7 mouse cellular contexts compared by ENCODE assay signal in genomic region chr1:171064491-171065242, GRCm38 (mm10). TPM values are rescaled to one million over a fixed set of nuclear protein-coding genes. Genes with fewer than 3 reads are reported as not detected.
A peak's percentile ranks its signal among the peaks of the same experiment; 100 is the strongest.
DNase-seq lines count a peak whose midpoint lies in the region; ATAC-seq and TF ChIP-seq lines count a peak whose summit lies in the region.
"Not testable (repeated sequence)": the region's sequence is repeated elsewhere in the genome, so short reads cannot be mapped to it uniquely, and the experiment has no call there.

TSS of gene Fcgr3 (minus strand) at chr1:171064935.

- not testable (repeated sequence) for H3K4me1 ChIP-seq in embryonic facial prominence, embryonic 13.5 days; kidney, adult 2 months (ENCODE audit: control insufficient read depth, insufficient read depth, low read length); limb, embryonic 12.5 days (replicated peaks); midbrain, embryonic 13.5 days (replicated peaks); small intestine, adult 2 months (ENCODE audit: control insufficient read depth, insufficient read depth, insufficient read length, low read length)

- peak within 1 kb of the TSS; percentile 55 for H3K4me2 ChIP-seq in embryonic facial prominence, embryonic 13.5 days
- peak within 1 kb of the TSS; percentile 53 for H3K4me2 ChIP-seq in limb, embryonic 12.5 days
- H3K4me2 ChIP-seq in midbrain, embryonic 13.5 days (replicated peaks): peak within 1 kb of the TSS; percentile 48

- peak; percentile 81 to 93 for DNase-seq in adrenal gland, postnatal 4 days (ENCODE audit: low spot score in 2 of 2)
- DNase-seq in heart, adult 18-20 months: peak; percentile 86 to 89
- peak; percentile 85 for DNase-seq in kidney, adult 2 months

- WGBS in embryonic facial prominence, embryonic 13.5 days: 2% methylated on average over 43 of the region's 75 CpGs
- 1% methylated on average over 46 of the region's 75 CpGs for WGBS in kidney, adult 2 months
- 1% methylated on average over 44 of the region's 75 CpGs for WGBS in limb, embryonic 12.5 days
- 1% methylated on average over 45 of the region's 75 CpGs for WGBS in midbrain, embryonic 13.5 days
- 2% methylated on average over 44 of the region's 75 CpGs for WGBS in small intestine, adult 2 months

- TF ChIP-seq CTCF in kidney, adult 2 months (conservative IDR thresholded peaks at IDR 0.05; ENCODE audit: insufficient read depth, insufficient read length, low read depth, low read length): 0 out of 2 replicates have a peak, but pooled peaks have one; percentile 16
- TF ChIP-seq CTCF in small intestine, adult 2 months (IDR thresholded peaks at IDR 0.05; ENCODE audit: extremely low read depth, insufficient read length, insufficient replicate concordance, low read depth, low read length): not testable (repeated sequence)

- not testable (repeated sequence) for H3K36me3 ChIP-seq in embryonic facial prominence, embryonic 13.5 days; kidney, adult 2 months (ENCODE audit: control insufficient read depth, insufficient read depth, low read length); limb, embryonic 12.5 days; midbrain, embryonic 13.5 days; small intestine, adult 2 months (ENCODE audit: control insufficient read depth, insufficient read depth, low read length)

- peak within 1 kb of the TSS; percentile 1; the same call in 1 of the 2 replicates for H3K9ac ChIP-seq in embryonic facial prominence, embryonic 13.5 days
- peak within 1 kb of the TSS; percentile 31 for H3K9ac ChIP-seq in limb, embryonic 12.5 days (replicated peaks)
- H3K9ac ChIP-seq in midbrain, embryonic 13.5 days (replicated peaks): not testable (repeated sequence)

- peak within 1 kb of the TSS; percentile 38 for H3K4me3 ChIP-seq in embryonic facial prominence, embryonic 13.5 days
- peak within 1 kb of the TSS; percentile 11 for H3K4me3 ChIP-seq in kidney, adult 2 months (ENCODE audit: insufficient read depth, low read depth, low read length)
- H3K4me3 ChIP-seq in limb, embryonic 12.5 days (replicated peaks): peak within 1 kb of the TSS; percentile 41
- peak within 1 kb of the TSS; percentile 36 for H3K4me3 ChIP-seq in midbrain, embryonic 13.5 days (replicated peaks)
- H3K4me3 ChIP-seq in small intestine, adult 2 months (ENCODE audit: low read depth, low read length): peak within 1 kb of the TSS; percentile 44

- H3K27ac ChIP-seq in embryonic facial prominence, embryonic 13.5 days; kidney, adult 2 months (ENCODE audit: insufficient read depth, low read depth, low read length); limb, embryonic 12.5 days; midbrain, embryonic 13.5 days; small intestine, adult 2 months (ENCODE audit: insufficient read depth, low read depth, low read length): not testable (repeated sequence)

- H3K9me3 ChIP-seq in embryonic facial prominence, embryonic 13.5 days; limb, embryonic 12.5 days; midbrain, embryonic 13.5 days: not testable (repeated sequence)

- peaks cover 45% of the 10 kb centered on the region for H3K27me3 ChIP-seq in embryonic facial prominence, embryonic 13.5 days
- H3K27me3 ChIP-seq in kidney, adult 2 months (replicated peaks; ENCODE audit: control insufficient read depth, insufficient read depth, low read length): not testable (repeated sequence)
- H3K27me3 ChIP-seq in limb, embryonic 12.5 days: peaks cover 49% of the 10 kb centered on the region
- peaks cover 42% of the 10 kb centered on the region for H3K27me3 ChIP-seq in midbrain, embryonic 13.5 days
- peaks cover 21% of the 10 kb centered on the region for H3K27me3 ChIP-seq in small intestine, adult 2 months (ENCODE audit: control insufficient read depth, insufficient read depth, low read length)

- peak; percentile 52 for ATAC-seq in embryonic facial prominence, embryonic 13.5 days (ENCODE audit: insufficient number of reproducible peaks, insufficient read depth, low FRiP score, low TSS enrichment, low read depth)
- peak; percentile 39 for ATAC-seq in limb, embryonic 12.5 days (ENCODE audit: insufficient number of reproducible peaks, insufficient read depth, low FRiP score, low TSS enrichment, low read depth)
- peak; percentile 59 for ATAC-seq in midbrain, embryonic 13.5 days

- not testable (repeated sequence) for TF ChIP-seq POLR2A in kidney, adult 2 months (IDR thresholded peaks at IDR 0.05; ENCODE audit: low read depth, low read length); small intestine, adult 2 months (IDR thresholded peaks at IDR 0.05; ENCODE audit: low read depth, low read length)

RNA-seq across cellular contexts. Expression of gene Fcgr3, which starts in this region (rescaled TPM):
- total RNA-seq in adrenal gland, postnatal 4 days (2021): 10 to 100 TPM; 13.8 to 15.7 TPM
- polyA plus RNA-seq in embryonic facial prominence, embryonic 13.5 days (2015; fragmentation: Nextera tagmentation; extraction: Ambion mirVana): 9.4 and 10.1 TPM in 2 replicates
- total RNA-seq in heart, adult 18-20 months (2021): 10 to 100 TPM; 12.7 to 12.9 TPM
- 4.8 and 6.4 TPM in 2 replicates for polyA plus RNA-seq in kidney, adult 2 months (2012; rRNA removed)
- polyA plus RNA-seq in limb, embryonic 12.5 days (2016; fragmentation: Nextera tagmentation; extraction: Ambion mirVana): 4.5 and 5.3 TPM in 2 replicates
- polyA plus RNA-seq in midbrain, embryonic 13.5 days (2015; fragmentation: Nextera tagmentation; extraction: Ambion mirVana): 4.8 and 6.0 TPM in 2 replicates
- 4.9 and 6.7 TPM in 2 replicates for polyA plus RNA-seq in small intestine, adult 2 months (2012; rRNA removed)
